Mouse (Mus musculus) lung, postnatal 0 days (tissue): ENCODE results near the gene Ermp1. TPM values are rescaled to one million over a fixed set of nuclear protein-coding genes. Genes with fewer than 3 reads are reported as not detected.

Experiments
- ATAC-seq: fragments of 200-750 bp; cut with Nextera tagmentation; 2 replicates; pipeline ENCODE4 v1.8.0; 2017; ENCODE audit warnings: moderate library complexity
- DNase-seq: peaks from one replicate; pipeline ENCODE4 v3.0.0-alpha.2; 2016; ENCODE audit warnings: low spot score
- H3K27ac ChIP-seq: fragments of 300-500 bp; sonication (generic); 2 replicates; pipeline ENCODE4 v1.5.1; 2014; ENCODE audit warnings: antibody characterized with exemption, mild to moderate bottlenecking, low read length, mixed read lengths
- H3K27me3 ChIP-seq: fragments of 300-500 bp; sonication (generic); replicated peaks from 2 replicates; pipeline ENCODE4 v1.6.1; 2014; ENCODE audit warnings: low read length, mixed read lengths; ENCODE audit not compliant: insufficient read depth
- H3K36me3 ChIP-seq: fragments of 300-500 bp; sonication (generic); 2 replicates; pipeline ENCODE4 v1.6.1; 2014; ENCODE audit warnings: low read length, mixed read lengths; ENCODE audit not compliant: insufficient read depth
- H3K4me1 ChIP-seq: fragments of 300-500 bp; sonication (generic); 2 replicates; pipeline ENCODE4 v1.6.1; 2014; ENCODE audit warnings: antibody characterized with exemption, low read depth, low read length, mixed read lengths; ENCODE audit not compliant: insufficient read depth
- H3K4me2 ChIP-seq: fragments of 300-500 bp; sonication (generic); replicated peaks from 2 replicates; pipeline ENCODE4 v1.6.1; 2014; ENCODE audit warnings: low read depth, mild to moderate bottlenecking, low read length, moderate library complexity, mixed read lengths
- H3K4me3 ChIP-seq: fragments of 300-500 bp; sonication (generic); 2 replicates; pipeline ENCODE4 v1.5.1; 2014; ENCODE audit warnings: low read depth, low read length
- H3K9ac ChIP-seq: fragments of 300-500 bp; sonication (generic); replicated peaks from 2 replicates; pipeline ENCODE4 v1.6.1; 2014; ENCODE audit warnings: low read depth, mild to moderate bottlenecking
- H3K9me3 ChIP-seq: fragments of 300-500 bp; sonication (generic); 2 replicates; pipeline ENCODE4 v1.6.1; 2016; ENCODE audit warnings: low read length, mixed read lengths
- CTCF ChIP-seq: IDR thresholded peaks from 2 replicates; pipeline ENCODE4 v1.5.1; 2016; ENCODE audit warnings: antibody characterized with exemption, mild to moderate bottlenecking
- EP300 ChIP-seq: IDR thresholded peaks from 2 replicates; pipeline ENCODE4 v1.6.1; 2016; ENCODE audit warnings: antibody characterized with exemption, mild to moderate bottlenecking, control low read depth
- WGBS: fragments of 180-500 bp; shearing (Covaris S2); extraction: QIAGEN DNeasy Blood & Tissue Kit; methylation state at CpG from one replicate; pipeline ENCODE4 v1.1.7; 2014; 5-methylcytosine and 5-hydroxymethylcytosine counted together
- polyA plus RNA-seq: library from polyadenylated mRNA; unstranded; fragments of >200 nt; fragmentation: Nextera tagmentation; extraction: Ambion mirVana; gene quantifications from 2 replicates; pipeline ENCODE4 v1.2.1, GENCODE M21; 2015

The Ermp1 gene
- polyA plus RNA-seq, 1 experiment from 2014 or later: 3.2 TPM

- WGBS: 95% methylated on average over 6 of the region's 6 CpGs
- Histone ChIP-seq H3K9ac (no peak overlapping the region), H3K36me3 (no peaks in the 10 kb centered on the region), H3K4me1 (no peaks in the 10 kb centered on the region), H3K27ac (no peak overlapping the region), H3K27me3 (no peaks in the 10 kb centered on the region), H3K4me3 (no peak overlapping the region), H3K9me3 (no peaks in the 10 kb centered on the region), H3K4me2 (no peak overlapping the region)
- TF ChIP-seq CTCF (peak; percentile 26; the same call in 1 of the 2 replicates), EP300 (no peak)
- ATAC-seq: no peak
- DNase-seq: no peak
Measured at GRCm38 (mm10) chr19:29644747-29645146, 3.5 kb downstream of the Ermp1 start.

- no peak overlapping the region for H3K4me3 ChIP-seq
- DNase-seq (no peak), ATAC-seq (no peak)
- H3K4me1 ChIP-seq: no peaks in the 10 kb centered on the region
- no peak overlapping the region for H3K27ac ChIP-seq
- 85% methylated on average over 11 of the region's 11 CpGs for WGBS
- H3K36me3 ChIP-seq: no peaks in the 10 kb centered on the region
- no peak overlapping the region for H3K9ac ChIP-seq
- no peaks in the 10 kb centered on the region for H3K27me3 ChIP-seq
- no peak for TF ChIP-seq CTCF
- no peaks in the 10 kb centered on the region for H3K9me3 ChIP-seq
- no peak overlapping the region for H3K4me2 ChIP-seq
Measured at GRCm38 (mm10) chr19:29643194-29643922, 4.9 kb downstream of the Ermp1 start.

DNA sequence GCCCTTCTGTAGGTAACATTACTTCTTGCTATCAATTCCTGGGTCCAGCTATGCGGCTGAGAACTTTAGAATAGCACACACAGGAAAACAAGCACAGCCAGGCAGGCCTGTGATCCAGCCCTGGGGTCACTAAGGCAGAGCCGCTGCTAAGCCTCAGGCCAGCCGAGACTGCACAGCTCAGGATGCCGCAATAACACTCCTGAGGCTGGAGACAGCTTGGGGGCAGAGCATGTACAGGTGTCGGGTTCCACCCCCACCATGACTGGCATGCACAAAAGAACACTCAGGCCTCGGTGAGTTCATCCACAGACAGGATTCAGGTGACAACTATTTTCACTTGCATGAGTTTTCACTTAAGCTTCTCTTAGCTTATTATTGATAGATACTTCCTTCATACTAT, 6.0 kb downstream of the Ermp1 start:
- ATAC-seq (no peak), DNase-seq (no peak)
- H3K27me3 ChIP-seq: no peaks in the 10 kb centered on the region
- H3K36me3 ChIP-seq: no peaks in the 10 kb centered on the region
- no peak overlapping the region for H3K27ac ChIP-seq
- no peaks in the 10 kb centered on the region for H3K4me1 ChIP-seq
- WGBS: 62% methylated on average over 6 of the region's 6 CpGs
- no peak overlapping the region for H3K4me2 ChIP-seq
- no peaks in the 10 kb centered on the region for H3K9me3 ChIP-seq
- TF ChIP-seq CTCF: no peak
- TF ChIP-seq EP300: no peak
- H3K9ac ChIP-seq: no peak overlapping the region
- H3K4me3 ChIP-seq: no peak overlapping the region

DNA sequence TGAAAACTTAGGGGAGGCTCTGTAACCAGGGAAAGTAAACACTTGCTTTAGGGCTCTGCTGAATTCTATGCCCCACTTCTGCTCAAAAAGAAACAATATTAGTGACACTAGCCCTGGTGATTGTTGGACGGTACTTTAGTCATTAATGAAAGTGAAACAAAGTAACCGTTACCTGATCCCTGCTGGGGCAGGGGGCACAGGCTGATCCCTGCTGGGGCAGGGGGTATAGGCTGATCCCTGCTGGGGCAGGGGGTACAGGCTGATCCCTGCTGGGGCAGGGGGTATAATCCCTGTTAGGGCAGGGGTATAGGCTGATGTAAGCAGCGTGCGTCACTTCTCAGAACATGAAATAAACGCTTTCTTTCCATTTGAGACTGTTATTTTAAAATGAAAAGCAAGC, 6.7 kb downstream of the Ermp1 start:
- Histone ChIP-seq H3K27me3 (no peaks in the 10 kb centered on the region), H3K4me3 (no peak overlapping the region), H3K9ac (no peak overlapping the region), H3K36me3 (no peaks in the 10 kb centered on the region), H3K27ac (no peak overlapping the region), H3K4me1 (no peaks in the 10 kb centered on the region), H3K9me3 (no peaks in the 10 kb centered on the region), H3K4me2 (no peak overlapping the region; the same call in 1 of the 2 replicates)
- ATAC-seq (no peak), DNase-seq (no peak)
- TF ChIP-seq CTCF (no peak), EP300 (no peak)
- 77% methylated on average over 5 of the region's 5 CpGs for WGBS

- no peak overlapping the region for H3K4me3 ChIP-seq
- H3K27ac ChIP-seq: no peak overlapping the region
- H3K27me3 ChIP-seq: no peaks in the 10 kb centered on the region
- H3K36me3 ChIP-seq: no peaks in the 10 kb centered on the region
- H3K4me1 ChIP-seq: no peaks in the 10 kb centered on the region
- DNase-seq (peak; percentile 60), ATAC-seq (peak; percentile 81)
- no peaks in the 10 kb centered on the region for H3K9me3 ChIP-seq
- H3K4me2 ChIP-seq: peak overlapping the region; percentile 19
- no peak overlapping the region for H3K9ac ChIP-seq
- TF ChIP-seq EP300: no peak
- TF ChIP-seq CTCF: no peak
- 38% methylated on average over 9 of the region's 9 CpGs for WGBS
Measured at GRCm38 (mm10) chr19:29641055-29641454, 7.2 kb downstream of the Ermp1 start.

DNA sequence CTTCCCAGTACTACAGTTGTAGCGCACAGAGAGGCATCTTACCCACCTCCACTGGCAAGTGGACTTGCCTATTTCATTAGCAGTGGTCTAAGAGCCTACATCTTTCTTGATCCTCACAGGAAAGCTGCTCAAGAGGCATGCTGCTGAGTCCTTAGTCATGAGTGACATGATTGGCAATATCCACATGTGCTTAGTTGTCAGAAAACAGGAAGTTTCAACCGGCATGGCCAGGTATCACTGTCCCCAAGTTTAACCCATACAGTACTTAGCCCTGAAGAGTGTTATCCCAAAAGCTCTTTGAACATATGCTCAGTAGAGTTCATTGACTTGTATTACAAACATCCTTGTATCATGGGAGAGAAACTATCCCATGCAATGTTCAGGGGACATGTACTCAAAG, 36.1 kb downstream of the Ermp1 start:
- Histone ChIP-seq H3K27me3 (no peaks in the 10 kb centered on the region), H3K4me2 (no peak overlapping the region), H3K27ac (no peak overlapping the region), H3K9me3 (no peaks in the 10 kb centered on the region), H3K36me3 (peaks cover 4% of the 10 kb centered on the region), H3K9ac (no peak overlapping the region), H3K4me1 (no peaks in the 10 kb centered on the region; the same call in 1 of the 2 replicates), H3K4me3 (no peak overlapping the region)
- no peak for TF ChIP-seq CTCF
- no peak for TF ChIP-seq EP300
- DNase-seq (no peak), ATAC-seq (no peak)
- 67% methylated on average over 2 of the region's 2 CpGs for WGBS
